Mouse (Mus musculus): ENCODE measurements around the gene Plekha7.

- TF ChIP-seq EP300 (IDR thresholded peaks at IDR 0.05; ENCODE audit: low read depth) (no peak), CTCF (IDR thresholded peaks at IDR 0.05; ENCODE audit: low read depth) (no peak)
These were observed 179.9 kb downstream of the Plekha7 start for GRCm38 (mm10) chr7:116128286-116128685.

Measured in heart, postnatal 0 days (tissue).